Mouse (Mus musculus) lung, adult 10 weeks (tissue): ENCODE measurements around the gene Mettl5. TPM values are rescaled to one million over a fixed set of nuclear protein-coding genes. Genes with fewer than 3 reads are reported as not detected.

Experiments
- polyA plus RNA-seq: library from polyadenylated mRNA; stranded (reverse); fragments of 350-450 nt; fragmentation: Illumina TruSeq; extraction: RNeasy Lipid Tissue Mini Kit (QIAGEN cat#74804); gene quantifications from one replicate; pipeline ENCODE4 v1.2.3, GENCODE M21; 2014; ENCODE audit warnings: low read depth, low replicate concordance; ENCODE audit not compliant: insufficient read depth

Mettl5 gene
- 17.0 TPM for polyA plus RNA-seq

DNA sequence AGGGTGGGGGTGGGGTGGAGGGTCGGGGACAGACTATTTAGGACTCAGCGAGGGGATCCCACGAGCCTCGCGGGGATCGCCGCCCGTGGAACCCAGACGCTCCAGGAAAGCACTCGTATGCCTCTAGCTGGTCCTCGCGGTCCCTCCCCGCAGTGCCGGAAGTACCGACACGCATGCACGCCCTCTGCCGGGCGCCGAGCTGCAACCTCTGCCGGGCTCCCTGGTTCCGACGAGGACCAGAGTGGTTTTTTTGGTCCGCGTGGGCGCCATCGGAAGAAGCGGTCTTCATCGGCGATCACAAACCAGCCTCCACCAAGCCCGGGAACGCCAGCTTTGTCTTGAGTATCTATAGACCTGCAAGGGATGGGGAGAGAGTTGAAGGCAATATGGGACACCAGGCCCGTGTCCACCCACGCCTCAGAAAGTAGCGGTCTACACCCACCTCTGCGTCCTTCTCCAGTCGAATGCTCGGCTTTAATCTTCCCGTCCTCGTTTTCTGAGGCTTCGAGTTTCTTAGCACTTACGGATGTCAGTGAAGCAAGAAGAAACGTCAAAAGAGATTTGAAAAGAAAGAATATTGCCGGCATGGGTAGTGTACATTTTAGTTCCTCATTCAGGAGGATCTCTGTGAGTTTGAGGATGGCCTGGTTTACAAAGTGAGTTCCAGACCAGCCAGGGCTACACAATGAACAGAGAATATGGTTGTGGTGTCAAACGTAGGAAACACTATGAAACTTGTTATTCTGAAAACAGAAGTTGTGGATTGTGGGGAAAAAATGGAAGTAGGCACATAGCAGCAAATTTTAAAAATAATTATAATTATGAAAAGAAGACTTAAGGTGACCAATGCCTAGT is at the start of gene Mettl5:
Gene Mettl5, minus strand, starts transcription at position 165 of the 855 bp plus-strand sequence.

DNA sequence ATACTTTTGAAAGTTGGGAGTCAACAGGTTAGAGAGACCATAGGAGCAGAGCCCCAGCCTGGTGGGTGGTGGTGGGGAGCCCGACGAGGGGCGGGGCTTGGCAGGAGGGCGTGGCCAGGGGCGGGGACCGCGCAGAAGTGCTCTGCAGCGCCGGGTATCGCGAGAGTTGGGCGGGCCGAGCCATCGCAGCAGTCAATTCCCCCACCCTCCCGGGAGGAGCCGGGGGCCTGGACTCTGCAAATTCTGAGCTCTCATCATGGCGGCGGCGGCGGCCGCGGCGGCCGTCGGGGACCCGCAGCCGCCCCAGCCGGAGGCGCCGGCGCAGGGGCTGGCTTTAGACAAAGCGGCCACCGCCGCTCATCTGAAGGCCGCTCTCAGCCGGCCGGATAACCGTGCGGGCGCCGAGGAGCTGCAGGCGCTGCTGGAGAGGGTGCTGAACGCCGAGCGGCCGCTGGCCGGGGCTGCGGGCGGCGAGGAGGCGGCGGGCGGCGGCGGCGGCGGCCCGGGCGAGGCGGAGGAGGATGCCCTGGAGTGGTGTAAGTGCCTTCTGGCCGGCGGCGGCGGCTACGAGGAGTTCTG is 11.7 kb upstream of the Mettl5 start, which contains the start of gene Ubr3:
Gene Ubr3, plus strand, starts transcription at position 208 of the 579 bp plus-strand sequence.

DNA sequence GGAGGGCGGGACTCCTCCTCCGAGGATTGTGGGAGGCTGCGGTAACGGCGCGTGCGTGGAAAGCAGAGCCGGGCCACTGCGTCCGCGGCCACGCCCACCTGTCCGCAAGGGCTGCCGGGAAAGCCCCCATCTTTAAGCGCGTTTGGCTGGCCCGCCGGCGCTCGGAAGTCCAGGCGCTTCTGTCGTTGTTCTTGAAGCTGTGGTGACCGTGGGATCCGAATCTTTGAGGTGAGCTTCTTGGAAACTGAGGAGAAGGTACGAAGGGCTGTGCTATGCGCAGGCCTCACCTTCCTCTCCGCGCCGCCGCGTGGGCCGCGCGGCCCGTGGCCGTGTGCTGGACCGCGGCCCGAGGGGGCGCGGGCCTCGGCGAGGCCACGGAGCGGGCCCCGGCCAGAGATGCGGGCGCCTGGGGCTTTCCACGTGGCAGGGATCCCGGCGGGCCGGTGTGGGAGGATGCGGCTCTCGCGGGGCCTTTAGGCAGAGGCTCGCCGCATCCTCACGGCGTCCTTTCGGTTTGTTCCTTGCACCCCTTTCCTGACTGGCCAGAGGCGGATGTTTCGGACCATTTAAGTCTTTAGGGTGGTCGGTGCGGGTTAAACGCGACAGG is 23.8 kb downstream of the Mettl5 start, which contains the start of gene Ssb:
Gene Ssb, plus strand, starts transcription at position 78 of the 607 bp plus-strand sequence.

GRCm38 (mm10) chr2:69821711-69822110 is 63.7 kb downstream of the Mettl5 start, which contains the start of gene Klhl23:
Klhl23 (plus strand) TSS chr2:69821944.

Other genes starting within 250 kb of the Mettl5 start
- gene Bbs5, start 238.4 kb downstream of the Mettl5 start, polyA plus RNA-seq: 7.1 TPM
- gene Klhl41, start 215.5 kb downstream of the Mettl5 start, polyA plus RNA-seq: 0.96 TPM
- 4.8 TPM for gene Fastkd1, start 172.1 kb downstream of the Mettl5 start, polyA plus RNA-seq
- gene Ppig, start 163.1 kb downstream of the Mettl5 start, polyA plus RNA-seq: 9.3 TPM
- 2.6 TPM for gene Ccdc173, start 96.0 kb downstream of the Mettl5 start, polyA plus RNA-seq
- 15.9 TPM for gene Phospho2, start 96.0 kb downstream of the Mettl5 start, polyA plus RNA-seq
- 5.3 TPM for gene Klhl23, start 63.7 kb downstream of the Mettl5 start, polyA plus RNA-seq
- gene Ssb, start 24.1 kb downstream of the Mettl5 start, polyA plus RNA-seq: 88.9 TPM
- 12.9 TPM for gene Ubr3, start 11.6 kb upstream of the Mettl5 start, polyA plus RNA-seq
- gene Myo3b, start 153.5 kb upstream of the Mettl5 start, polyA plus RNA-seq: 0.21 TPM